Mouse (Mus musculus): ENCODE measurements at regions not wholly inside any gene's neighbourhood (a gene's known extent, or its start where the extent isn't known, plus 50 kb on each side); places are given as distances from the start of the nearest gene placed in this dataset.

GRCm38 (mm10) chr7:69584516-69584915 lies 782.0 kb downstream of the Nr2f2 start:
- TF ChIP-seq CTCF (conservative IDR thresholded peaks at IDR 0.05 in 1 of 2, IDR thresholded peaks at IDR 0.05 in 1 of 2; ENCODE audit: low read depth in 2 of 2, low read length in 2 of 2) (no peak), MAZ (IDR thresholded peaks at IDR 0.05; ENCODE audit: low read depth, low read length) (no peak), POLR2A (IDR thresholded peaks at IDR 0.05; ENCODE audit: low read depth, low read length) (no peak), ZC3H11A (IDR thresholded peaks at IDR 0.05; ENCODE audit: low read depth, low read length) (no peak)

Measured in CH12.LX (cell line).